Mouse (Mus musculus) left cerebral cortex, adult 9 months (tissue): ENCODE measurements around the gene Emilin2.

Experiments
- DNase-seq, 2 experiments: peaks; one replicate each; pipeline ENCODE4 v3.0.0; 2022; ENCODE audit warnings: low spot score in 2 of 2

The Emilin2 gene

GRCm38 (mm10) chr17:71300338-71300737, 11.4 kb downstream of the Emilin2 start:
- no peak for DNase-seq

GRCm38 (mm10) chr17:71299879-71300278, 11.9 kb downstream of the Emilin2 start:
- DNase-seq, result no peak

DNA sequence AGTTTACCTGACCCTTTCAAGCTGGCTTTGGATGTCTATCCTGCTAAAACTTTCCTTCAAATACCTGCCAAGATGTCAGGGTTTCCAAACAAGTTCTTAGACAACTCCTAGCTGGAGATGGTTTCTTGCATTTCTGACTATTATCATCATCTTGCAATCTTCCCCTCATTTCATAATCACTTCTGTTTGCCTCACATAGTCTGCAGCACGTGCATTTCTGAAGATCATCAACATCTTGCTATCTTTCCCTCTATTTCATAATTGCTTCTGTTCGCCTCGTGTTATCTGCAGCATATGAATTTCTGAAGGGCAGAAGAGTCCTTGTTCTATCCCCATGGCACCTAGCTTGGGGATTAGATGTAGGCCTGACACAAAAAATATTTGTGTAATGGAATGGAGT, 17.2 kb downstream of the Emilin2 start:
- DNase-seq, result no peak

DNA sequence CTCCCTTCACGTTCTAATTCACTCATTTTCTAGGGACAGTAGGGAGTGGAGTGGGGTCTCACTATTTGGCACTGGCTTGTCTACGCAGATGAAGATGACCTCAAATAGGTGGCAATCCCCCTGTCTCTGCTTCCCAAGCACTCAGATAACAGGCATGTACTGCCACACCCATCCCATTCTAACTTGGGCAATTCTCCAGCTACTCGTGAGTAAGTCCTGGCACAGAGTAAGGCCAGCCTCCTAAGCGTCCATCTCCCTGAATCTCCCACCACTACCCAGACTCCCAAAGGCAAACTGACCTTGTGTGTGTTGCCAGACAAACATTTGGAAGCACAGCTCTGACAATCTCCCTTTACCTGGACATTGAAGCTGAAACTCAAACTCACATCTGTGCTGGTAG, 18.9 kb downstream of the Emilin2 start:
- no peak for DNase-seq

DNA sequence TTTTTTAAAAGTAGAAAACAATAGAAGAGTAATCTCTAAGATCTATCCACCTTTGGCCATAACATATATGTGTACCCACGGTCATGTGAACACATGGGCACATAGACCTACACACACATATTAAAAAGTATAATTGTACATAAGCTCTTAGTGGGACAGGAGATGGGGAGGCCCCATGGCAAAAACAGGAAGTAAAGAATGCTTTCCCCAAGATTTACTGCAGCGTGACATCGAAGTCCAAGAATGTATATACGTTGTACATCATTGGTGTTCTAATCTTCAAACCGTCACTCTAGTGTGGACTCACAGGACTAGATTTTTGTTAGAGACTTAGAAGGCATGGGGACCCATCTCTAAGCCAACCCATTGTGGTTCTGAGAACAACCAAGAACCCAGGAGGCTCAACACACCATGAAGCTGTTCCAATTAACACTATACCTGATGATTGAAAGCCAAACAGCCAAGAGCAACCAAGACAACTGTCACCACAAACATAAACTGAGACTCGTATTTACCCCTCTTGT, 19.8 kb downstream of the Emilin2 start:
- no peak for DNase-seq

DNA sequence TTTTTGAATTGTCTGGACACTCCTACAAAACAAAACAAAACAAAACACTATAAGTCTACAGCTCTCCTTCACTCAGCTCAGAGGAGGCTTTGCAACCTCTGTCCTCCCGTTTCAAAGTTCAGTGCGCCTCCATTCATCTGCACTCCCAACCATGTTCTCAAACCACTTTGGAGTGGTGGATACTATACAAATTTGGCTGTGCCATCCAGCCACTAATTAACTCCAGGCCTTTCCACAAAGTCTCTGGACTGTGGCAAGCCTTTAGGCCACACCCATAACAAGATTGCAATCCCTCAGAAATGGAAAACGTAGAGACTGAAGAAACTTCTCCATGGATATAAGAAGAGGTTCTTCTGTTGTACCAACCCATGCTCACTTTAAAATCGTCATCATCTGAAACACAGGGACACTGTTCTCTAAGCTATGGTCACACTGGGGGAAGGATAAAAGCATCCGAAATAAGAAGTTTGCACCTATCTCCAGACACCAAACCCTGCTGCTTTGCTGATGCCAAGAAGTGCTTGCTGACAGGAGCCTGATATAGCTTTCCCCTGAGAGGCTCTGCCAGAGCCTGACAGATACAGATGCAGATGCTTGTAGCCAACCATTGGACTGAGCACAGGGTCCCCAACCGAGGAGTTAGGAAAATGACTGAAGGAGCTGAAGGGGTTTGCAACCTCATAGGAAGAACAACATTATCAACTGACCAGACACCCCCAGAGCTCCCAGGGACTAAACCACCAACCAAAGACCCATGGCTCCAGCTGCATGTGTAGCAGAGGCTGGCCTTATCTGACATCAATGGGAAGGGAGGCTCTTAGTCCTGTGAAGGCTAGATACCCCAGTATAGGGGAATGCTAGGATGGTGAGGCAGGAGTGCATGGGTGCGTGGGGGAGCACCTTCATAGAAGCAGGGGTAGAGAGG, 21.0 kb downstream of the Emilin2 start:
- DNase-seq, result no peak

DNA sequence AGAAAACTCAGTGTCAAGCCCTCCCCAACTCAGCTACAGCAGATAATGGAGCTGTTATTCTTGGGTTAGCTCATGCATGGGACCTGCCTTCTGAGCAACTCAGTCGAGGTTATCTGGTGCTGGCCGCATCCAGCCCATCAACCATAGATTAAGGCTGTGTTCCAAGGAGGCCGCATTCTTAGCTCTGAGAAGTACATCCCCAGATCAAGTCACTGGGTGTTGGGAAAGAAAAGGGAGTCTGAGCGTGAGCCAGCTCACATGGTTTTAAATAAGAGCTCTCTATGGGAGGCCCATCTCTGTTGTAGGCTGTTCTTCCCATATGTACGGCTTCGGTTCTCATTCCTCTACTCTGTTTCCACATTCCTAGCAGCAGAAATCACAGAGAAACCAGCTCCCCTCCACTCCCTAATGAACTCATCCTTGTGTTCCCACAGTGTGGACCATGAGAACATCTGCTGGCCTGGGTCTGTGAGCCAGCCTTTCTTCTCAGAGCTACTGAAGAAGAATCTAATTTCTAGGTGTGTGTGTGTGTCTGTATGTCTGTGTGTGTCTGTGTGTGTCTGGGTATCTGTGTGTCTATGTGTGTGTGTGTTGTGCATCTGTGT, 22.1 kb downstream of the Emilin2 start:
- DNase-seq, result no peak

GRCm38 (mm10) chr17:71288808-71289548, 22.8 kb downstream of the Emilin2 start:
- no peak for DNase-seq

DNA sequence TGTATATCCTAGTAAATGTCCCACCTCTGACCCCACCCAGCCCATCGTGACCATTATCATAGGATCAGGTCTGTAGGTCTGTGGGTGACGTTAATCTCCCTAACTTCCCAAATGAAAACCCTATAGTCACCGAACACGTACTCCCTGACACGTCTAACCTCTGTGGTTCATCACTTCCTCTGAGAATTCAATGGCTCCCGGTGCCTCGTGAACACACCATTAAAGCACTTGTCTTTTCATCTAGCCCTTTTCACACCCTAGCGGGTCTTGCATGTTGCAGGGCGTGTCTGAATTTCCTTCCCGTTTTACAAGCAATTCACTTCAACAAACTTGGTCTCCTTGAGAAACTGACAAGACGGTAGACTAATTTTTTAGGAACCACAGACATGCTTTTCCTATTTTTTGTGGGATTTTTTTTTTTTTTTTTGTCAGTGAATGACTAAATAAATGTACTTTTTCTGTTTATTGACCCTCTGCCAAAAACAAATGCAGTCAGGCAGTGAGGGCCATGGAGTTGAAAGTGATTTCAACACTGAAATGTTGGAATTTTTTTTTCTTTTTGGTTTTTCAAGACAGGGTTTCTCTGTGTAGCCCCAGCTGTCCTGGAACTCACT, 23.5 kb downstream of the Emilin2 start:
- DNase-seq, result no peak

GRCm38 (mm10) chr17:71287586-71287985, 24.2 kb downstream of the Emilin2 start:
- no peak for DNase-seq

GRCm38 (mm10) chr17:71285929-71286328, 25.8 kb downstream of the Emilin2 start:
- DNase-seq, result no peak

GRCm38 (mm10) chr17:71284890-71285289, 26.9 kb downstream of the Emilin2 start:
- DNase-seq, result no peak

GRCm38 (mm10) chr17:71283237-71283636, 28.5 kb downstream of the Emilin2 start:
- no peak for DNase-seq

GRCm38 (mm10) chr17:71282716-71283115, 29.1 kb downstream of the Emilin2 start:
- no peak for DNase-seq

DNA sequence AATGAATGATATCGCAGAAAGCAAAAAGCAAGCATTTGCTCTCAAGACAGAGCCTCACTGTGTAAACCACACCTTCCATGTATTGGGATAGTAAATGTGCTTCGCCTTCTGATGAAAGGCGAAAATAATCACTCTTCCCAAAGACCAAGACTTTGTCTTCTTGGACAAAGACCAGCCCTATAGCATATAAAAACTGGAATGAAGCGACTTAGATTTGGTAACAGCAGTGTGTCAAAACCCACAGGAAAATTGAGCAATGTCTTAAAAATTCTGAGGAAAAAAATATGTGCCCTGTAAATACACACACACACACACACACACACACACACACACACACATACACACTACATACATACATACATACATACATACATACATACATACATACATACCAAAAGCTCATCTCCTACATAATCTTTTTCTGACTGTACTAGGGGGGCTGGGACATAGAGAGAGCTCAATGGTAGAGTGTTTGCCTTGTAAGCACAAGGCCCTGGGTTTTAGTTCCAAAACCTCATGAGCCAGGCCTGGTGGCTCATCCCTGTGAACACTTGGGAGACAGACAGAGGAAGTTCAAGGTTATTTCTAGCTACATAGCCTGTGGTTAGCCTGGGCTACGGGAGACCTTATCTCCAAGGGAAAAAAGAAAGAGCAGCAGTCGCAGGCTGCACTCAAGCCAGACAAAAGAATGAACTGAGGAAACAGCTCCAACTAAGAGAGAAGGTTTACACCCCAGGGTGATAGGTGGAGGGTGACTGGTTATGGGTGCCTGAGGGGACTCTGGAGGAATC, 33.9 kb downstream of the Emilin2 start:
- DNase-seq, result no peak

- DNase-seq, result no peak
Measured at GRCm38 (mm10) chr17:71276771-71277170, 35.0 kb downstream of the Emilin2 start.

DNA sequence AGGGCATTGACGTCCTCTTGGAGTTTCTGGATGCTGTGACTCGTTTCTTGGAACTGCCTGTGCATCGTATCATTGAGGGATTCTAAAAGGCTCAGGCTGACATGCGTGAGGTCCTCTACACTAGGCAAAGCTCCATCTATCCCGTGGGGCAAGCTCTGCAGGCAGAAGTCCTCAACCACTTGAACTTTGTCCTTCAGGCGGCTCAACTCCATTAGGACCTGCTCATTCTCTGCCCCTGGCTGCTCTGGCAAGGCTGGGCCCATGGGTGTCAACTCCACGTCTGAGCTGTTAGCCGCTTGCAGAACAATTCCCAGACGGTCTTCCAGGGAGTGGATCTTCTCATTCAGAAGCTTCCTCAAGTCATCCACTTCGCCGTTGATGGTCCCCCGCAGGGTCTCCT, 37.9 kb downstream of the Emilin2 start:
- no peak for DNase-seq

- DNase-seq, result no peak
Measured at GRCm38 (mm10) chr17:71268599-71268998, 43.2 kb downstream of the Emilin2 start.

DNA sequence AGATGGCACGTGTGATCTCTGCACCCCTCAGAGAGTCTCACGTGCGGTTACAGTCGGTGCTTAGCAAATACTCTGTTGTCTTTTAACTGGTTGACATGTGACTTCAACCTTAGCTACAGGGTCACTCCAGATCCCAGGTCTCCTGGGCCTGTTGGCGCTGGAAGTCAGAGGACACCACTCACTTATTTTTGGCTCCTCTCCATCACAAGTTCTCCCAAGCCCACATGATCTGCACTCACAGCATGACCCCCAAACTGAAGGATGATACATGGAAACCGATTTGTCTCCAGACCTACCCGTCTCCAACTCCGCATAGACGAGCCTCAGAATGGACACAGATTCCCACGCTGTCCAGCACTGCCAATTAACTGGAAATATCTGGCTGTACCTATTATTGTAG, 43.6 kb downstream of the Emilin2 start:
- DNase-seq, result no peak

GRCm38 (mm10) chr17:71267374-71267773, 44.4 kb downstream of the Emilin2 start:
- no peak for DNase-seq
